Mouse (Mus musculus) common myeloid progenitor, adult 5-6 weeks (primary cell): ENCODE results near the gene Gm10073. TPM values are rescaled to one million over a fixed set of nuclear protein-coding genes. Genes with fewer than 3 reads are reported as not detected.

Experiments
- ATAC-seq: replicated peaks from 2 replicates; pipeline ENCODE4 v1.8.0; 2016; ENCODE audit warnings: low read depth, mild to moderate bottlenecking, moderate TSS enrichment, inconsistent platforms; ENCODE audit not compliant: poor library complexity, severe bottlenecking
- total RNA-seq: library from RNA; stranded (forward); fragments of 200-1000, 187-1606 nt; gene quantifications from 2 replicates; pipeline ENCODE4 v1.2.3, GENCODE M21; 2017

Gm10073 gene
- total RNA-seq, 1 experiment from 2014 or later = 25.0 TPM

DNA sequence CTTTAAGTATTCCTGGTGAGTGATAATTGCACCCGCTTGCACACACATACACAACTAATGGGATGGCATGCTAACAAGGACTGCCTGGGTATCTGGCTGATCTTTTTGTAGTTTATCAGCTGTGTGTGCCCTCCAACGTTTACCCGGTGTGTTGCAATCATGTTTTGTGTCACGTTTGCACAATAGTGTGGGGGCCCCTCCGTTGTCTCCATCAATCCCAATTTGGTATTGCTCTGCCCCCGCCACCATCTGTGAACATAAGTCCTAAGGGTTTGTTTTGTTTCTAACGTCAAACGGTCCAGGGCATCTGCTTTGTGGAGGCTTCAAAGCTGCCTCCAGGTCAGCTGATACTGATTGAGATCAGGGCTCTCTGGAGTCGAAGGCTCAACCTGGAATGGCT is 13.4 kb downstream of the Gm10073 start:
- ATAC-seq = peak; percentile 34

DNA sequence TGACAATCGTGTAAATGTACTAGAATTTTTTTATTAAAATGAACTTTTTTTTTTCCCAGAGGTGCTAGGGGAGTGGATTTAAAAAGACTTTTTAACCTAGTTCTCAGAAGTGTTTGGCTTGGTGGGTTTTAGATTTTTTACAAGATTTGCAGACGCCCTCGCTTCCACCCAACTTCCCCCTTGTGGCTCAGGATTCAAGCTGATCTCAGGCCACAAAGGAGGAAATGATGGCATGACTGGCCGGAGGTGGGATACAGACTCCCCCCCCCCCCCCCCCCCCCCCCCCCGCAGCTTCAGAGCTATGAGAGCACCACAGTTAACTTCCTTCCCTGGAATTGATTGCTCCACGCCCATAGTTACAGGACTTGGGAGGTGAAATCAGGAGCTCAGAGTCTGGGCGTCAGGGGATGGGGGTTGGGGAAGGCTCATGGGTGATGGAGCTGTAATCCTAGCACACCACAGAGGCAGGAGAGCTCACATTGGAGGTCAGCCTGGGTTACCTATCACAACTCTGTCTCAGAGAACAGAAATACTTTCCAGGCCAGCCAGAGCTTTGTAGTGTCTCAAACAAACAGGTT is 17.1 kb downstream of the Gm10073 start:
- peak; percentile 68 for ATAC-seq

DNA sequence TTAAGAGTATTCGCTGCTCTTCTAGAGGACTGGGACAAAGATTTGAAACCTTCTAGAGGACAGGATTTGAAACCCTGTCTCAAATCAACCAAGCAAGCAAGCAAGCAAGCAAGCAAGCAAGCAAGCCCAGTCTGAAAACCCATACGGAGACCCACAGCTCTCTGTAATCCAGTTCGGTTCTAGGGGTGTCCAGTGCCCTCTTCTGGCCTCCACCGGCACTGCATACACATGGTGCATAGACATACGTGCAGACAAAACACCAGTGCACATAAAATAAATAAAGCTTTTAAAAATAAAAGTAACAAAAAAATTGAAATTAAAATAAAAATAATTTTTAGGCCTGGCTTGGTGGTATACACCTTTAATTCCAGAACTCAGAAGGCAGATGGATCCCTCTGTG is 19.2 kb downstream of the Gm10073 start:
- ATAC-seq = no peak

DNA sequence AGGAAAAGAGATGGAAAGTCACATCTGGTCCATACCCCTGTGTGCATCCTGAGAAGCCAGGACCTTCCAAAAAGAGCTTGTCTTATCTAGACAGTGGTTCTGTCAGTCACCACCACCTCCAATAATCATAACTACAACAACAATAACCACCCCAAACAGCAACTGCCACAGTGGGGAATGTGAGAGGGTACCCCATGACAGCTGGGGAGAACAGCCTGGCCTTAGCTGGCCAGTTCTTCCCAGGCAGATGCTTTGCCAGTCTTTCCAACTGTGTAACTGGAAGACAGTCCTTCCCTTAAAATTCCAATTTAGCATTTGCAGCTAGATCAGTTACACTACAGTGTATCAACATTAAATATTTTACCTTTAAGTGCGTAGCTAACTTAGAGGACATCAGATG is 22.4 kb downstream of the Gm10073 start:
- no peak for ATAC-seq

DNA sequence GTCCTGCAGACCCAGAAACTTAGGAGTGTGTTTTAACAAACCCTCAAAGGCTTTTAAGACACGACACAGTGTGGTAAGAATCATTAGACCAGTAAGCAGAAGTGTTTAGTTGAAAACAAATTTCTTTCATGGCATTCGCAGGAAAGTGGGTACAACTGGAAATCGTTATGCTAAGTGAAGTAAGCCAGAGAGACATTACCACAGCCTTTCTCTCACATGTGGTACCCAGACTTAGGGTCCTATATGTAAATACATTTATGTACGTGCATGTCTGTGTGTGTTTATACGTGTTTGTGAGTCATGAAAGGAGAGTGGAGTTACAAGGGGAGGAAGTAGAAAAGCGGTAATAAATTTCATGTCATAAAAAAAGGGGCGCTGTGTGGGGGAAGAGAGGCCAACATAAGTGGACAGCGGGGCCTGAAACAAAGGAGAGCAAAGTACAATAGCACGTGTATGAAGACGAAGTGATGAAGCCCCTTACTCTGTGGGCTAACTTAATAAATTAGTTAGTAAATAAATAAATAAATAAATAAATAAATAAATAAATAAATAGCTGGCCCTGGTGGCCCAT is 24.8 kb downstream of the Gm10073 start:
- ATAC-seq = no peak

- ATAC-seq = no peak
Observed at GRCm38 (mm10) chr8:106546746-106547145, 26.5 kb downstream of the Gm10073 start.

DNA sequence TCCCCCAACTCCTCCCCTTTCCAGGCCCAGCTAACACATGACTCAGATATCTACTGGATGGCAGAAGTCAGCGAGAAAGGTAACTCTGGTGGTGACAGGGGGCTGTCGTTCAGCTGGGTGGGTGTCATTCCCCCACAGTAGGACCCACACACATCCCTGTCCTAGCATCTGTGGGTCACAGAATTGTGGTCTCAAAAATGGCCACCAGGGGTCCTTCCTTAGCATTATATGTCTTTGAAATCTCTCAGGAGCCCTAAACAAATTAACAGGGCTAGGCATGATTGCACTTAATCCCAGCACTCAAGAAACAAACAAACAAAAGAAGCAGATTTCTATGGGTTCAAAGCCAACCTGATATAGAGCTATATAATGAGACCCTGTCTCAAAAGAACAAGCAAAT is 28.1 kb downstream of the Gm10073 start:
- peak; percentile 66 for ATAC-seq

DNA sequence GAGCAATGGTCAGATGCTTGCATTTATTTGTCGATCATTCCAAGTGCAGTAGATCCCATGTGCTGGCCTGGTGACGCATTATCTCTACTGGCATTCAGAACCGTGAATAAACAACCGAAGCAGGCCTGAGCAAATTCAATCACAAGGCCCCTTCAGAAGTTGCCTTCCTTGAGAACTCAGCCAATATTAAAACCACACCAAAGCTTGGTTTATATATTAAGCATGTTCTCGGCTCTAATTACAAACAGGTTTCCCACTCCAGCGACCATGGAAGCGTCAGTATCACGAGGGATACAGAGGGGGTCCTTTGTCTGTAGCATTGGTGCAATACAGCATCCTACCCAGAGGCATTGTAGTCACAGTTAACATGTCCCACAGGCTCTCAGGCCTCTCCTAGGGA is 30.2 kb downstream of the Gm10073 start:
- ATAC-seq = no peak

DNA sequence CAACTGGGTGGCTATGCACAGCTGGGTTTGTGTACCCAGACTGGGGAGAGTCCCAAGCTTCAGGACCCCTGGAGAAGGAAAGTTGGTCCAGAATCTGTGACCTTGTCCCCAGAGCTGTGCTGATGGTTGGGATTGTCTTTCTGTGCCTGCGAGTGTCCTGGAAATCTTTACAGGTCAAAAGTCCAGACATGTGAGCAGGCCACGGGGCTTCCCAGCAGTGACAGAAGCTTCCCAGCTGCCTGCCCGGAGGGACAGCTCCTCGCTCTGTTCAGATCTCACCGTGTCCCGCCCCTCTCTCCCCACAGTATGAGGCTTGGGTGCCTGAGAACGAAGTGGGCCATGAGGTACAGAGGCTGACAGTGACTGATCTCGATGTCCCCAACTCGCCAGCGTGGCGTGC is 32.3 kb downstream of the Gm10073 start:
- ATAC-seq = no peak

- no peak for ATAC-seq
Observed at GRCm38 (mm10) chr8:106539193-106539592, 34.1 kb downstream of the Gm10073 start.

DNA sequence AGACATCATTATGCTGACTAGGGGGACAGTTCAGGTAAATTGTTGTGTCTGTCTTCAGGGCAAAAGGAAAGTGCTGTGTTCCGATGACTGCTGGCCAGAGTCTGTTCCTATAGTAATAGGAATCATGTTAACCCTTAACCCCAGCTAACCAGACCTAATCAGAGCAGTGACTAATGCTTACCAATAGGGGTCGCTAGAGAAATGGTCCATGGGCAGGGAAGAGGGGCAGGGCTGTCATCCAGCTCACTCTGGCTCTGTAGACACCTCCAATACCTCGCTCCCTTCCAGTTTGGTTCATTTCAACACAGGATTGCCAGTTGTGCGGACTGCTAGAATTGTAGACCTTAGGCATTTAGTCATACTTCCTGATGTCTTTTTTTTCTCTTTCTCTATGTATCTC is 37.8 kb downstream of the Gm10073 start:
- ATAC-seq = peak; percentile 67

GRCm38 (mm10) chr8:106534449-106534848 is 38.8 kb downstream of the Gm10073 start:
- peak; percentile 69 for ATAC-seq

- ATAC-seq = peak; percentile 69
Observed at GRCm38 (mm10) chr8:106533709-106534108, 39.6 kb downstream of the Gm10073 start.

DNA sequence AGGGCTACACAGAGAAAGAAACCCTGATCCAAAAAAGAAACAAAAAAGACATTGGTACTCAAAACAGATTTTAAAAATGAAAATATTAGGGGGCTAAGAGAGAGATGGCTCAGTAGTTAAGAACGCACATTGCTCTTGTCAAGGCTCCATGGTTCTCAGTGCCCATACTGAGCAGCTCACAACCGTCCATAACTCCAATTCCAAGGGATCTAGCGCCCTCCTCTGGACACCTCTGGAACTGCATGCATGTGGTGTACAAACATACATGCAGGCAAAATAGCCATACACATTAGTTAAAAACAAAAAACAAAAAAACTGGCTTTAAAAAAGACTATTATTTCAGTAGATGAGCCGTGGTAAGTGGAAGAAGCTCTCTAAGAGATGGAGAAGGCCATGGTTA is 42.7 kb downstream of the Gm10073 start:
- no peak for ATAC-seq

- ATAC-seq = no peak
Observed at GRCm38 (mm10) chr8:106529885-106530482, 43.3 kb downstream of the Gm10073 start.

DNA sequence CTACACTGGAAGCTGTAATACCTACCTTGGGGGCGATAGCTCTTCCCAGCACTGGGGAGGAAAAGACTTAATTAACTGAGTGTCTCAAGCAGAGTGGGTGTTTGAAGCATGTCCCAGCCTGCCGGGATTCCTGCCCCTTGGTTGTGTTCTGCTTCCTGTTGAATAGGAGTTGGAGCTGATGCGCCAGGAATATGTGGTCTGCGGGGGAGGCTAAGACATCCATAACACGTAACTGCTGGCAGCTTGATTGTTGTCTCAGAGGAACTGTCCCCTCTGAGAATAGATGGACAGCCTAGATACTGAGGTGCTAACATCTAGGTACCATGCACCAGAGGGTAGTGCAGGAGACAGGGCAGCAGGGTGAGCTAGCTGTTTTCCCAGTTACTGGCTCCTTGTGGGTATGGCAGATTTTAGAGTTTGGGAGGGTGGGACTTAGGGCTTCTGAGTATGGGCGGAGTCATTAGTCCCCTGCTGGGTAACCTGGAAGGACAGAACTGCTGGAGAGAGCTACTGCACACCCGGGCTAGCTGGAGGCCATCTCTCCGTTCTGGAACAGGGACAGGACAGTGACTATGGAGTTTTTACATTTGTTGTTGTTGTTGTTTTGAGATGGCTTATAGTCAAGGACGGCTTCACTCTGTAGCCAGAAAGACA is 44.5 kb downstream of the Gm10073 start:
- ATAC-seq = no peak

GRCm38 (mm10) chr8:106527241-106528036 is 45.8 kb downstream of the Gm10073 start:
- no peak for ATAC-seq

GRCm38 (mm10) chr8:106526725-106527124 is 46.5 kb downstream of the Gm10073 start:
- ATAC-seq = 0 out of 2 replicates have a peak, but pooled peaks have one; percentile 36
